Mouse (Mus musculus) hindbrain, embryonic 16.5 days (tissue): ENCODE results near the gene Fsd2. TPM values are rescaled to one million over a fixed set of nuclear protein-coding genes. Genes with fewer than 3 reads are reported as not detected.

ENCODE experiments used
- ATAC-seq: fragments of 200-750 bp; cut with Nextera tagmentation; 2 replicates; pipeline ENCODE4 v1.8.0; 2017; ENCODE audit warnings: moderate TSS enrichment, moderate library complexity
- H3K27ac ChIP-seq: fragments of 300-500 bp; sonication (generic); 2 replicates; pipeline ENCODE4 v1.5.1; 2014; ENCODE audit warnings: low read depth, mild to moderate bottlenecking, control low read depth, low read length, moderate library complexity
- H3K27me3 ChIP-seq: fragments of 300-500 bp; sonication (generic); replicated peaks from 2 replicates; pipeline ENCODE4 v1.6.1; 2014; ENCODE audit warnings: low read length; ENCODE audit not compliant: control insufficient read depth, insufficient read depth
- H3K36me3 ChIP-seq: fragments of 300-500 bp; sonication (generic); 2 replicates; pipeline ENCODE4 v1.6.1; 2014; ENCODE audit warnings: mild to moderate bottlenecking, low read length, moderate library complexity, mixed read lengths; ENCODE audit not compliant: control insufficient read depth, insufficient read depth
- H3K4me1 ChIP-seq: fragments of 300-500 bp; sonication (generic); 2 replicates; pipeline ENCODE4 v1.6.1; 2014; ENCODE audit warnings: low read depth, low read length; ENCODE audit not compliant: control insufficient read depth, insufficient read depth
- H3K4me2 ChIP-seq: fragments of 300-500 bp; sonication (generic); 2 replicates; pipeline ENCODE4 v1.6.1; 2014; ENCODE audit warnings: mild to moderate bottlenecking, low read length, control low read depth, moderate library complexity
- H3K4me3 ChIP-seq: fragments of 300-500 bp; sonication (generic); 2 replicates; pipeline ENCODE4 v1.5.1; 2014; ENCODE audit warnings: mild to moderate bottlenecking, low read length, control low read depth, moderate library complexity
- H3K9ac ChIP-seq: fragments of 300-500 bp; sonication (generic); 2 replicates; pipeline ENCODE4 v1.6.1; 2014; ENCODE audit warnings: low read depth, mild to moderate bottlenecking, control low read depth, low read length, moderate library complexity
- H3K9me3 ChIP-seq: fragments of 300-500 bp; sonication (generic); 2 replicates; pipeline ENCODE4 v1.6.1; 2014; ENCODE audit warnings: mild to moderate bottlenecking, low read length, moderate library complexity; ENCODE audit not compliant: control insufficient read depth
- WGBS: fragments of 180-500 bp; shearing (Covaris S2); extraction: QIAGEN DNeasy Blood & Tissue Kit; methylation state at CpG from one replicate; pipeline ENCODE4 v1.1.7; 2014; 5-methylcytosine and 5-hydroxymethylcytosine counted together
- polyA plus RNA-seq: library from polyadenylated mRNA; unstranded; fragments of >200 nt; fragmentation: Nextera tagmentation; extraction: Ambion mirVana; gene quantifications from 2 replicates; pipeline ENCODE4 v1.2.1, GENCODE M21; 2015

The Fsd2 gene
- polyA plus RNA-seq, 1 experiment from 2014 or later, result 0.15 TPM

DNA sequence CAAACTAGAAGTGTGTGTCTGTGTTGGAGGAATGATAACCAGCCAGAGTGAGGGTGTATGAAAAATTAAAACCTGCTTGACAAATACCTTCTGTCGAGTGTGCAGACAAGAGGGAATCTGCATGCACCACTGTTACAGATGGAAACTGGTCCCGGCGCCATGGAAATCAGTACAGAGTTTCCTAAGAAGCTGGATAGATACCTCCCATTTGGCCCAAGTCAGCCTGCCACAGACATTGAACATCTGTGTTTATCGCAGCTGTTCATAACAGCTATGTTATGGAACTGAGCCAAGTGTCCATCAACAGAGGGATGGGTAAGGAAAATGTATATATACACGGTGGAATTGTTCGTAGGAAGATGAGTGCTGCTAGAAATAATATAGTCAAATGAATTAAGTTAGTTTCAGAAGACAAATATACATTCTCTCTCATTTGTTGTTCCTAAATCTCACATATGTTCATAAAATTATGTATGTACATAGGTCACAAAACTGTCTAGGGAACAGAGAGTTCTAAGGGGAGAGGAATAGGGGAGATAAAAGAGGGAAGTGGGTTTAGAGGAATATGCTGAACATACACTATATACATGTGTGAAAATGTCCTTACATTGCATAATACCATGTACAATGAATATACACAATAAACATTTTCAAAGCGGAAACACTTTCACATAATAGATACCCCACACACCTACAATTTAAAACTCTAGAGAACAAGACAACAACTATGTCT lies 9.3 kb downstream of the Fsd2 start:
- Histone ChIP-seq H3K9me3 (no peaks in the 10 kb centered on the region), H3K4me1 (no peaks in the 10 kb centered on the region), H3K27me3 (no peaks in the 10 kb centered on the region), H3K36me3 (no peaks in the 10 kb centered on the region), H3K4me3 (no peak overlapping the region), H3K27ac (no peak overlapping the region), H3K4me2 (no peak overlapping the region), H3K9ac (no peak overlapping the region)
- ATAC-seq, result no peak
- 75% methylated on average over 7 of the region's 7 CpGs for WGBS

DNA sequence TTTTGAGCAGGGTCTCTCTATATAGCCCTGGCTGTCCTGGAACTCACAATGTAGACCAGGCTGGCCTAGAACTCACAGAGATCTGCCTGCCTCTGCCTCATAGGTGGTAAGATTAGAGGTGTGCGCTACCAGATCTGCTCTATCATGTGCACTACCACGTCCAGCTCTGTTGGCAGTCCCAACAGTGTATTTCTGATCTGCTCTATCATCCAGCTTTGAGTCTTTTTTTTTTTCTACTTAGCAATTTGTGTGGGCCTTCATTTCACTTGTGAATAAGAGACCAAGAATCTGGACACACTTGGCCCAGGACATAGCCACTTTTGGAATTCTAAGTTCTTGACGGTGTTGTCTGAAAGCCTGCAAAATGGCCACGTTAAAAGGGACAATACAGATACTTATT lies 9.9 kb downstream of the Fsd2 start:
- 90% methylated on average over 4 of the region's 4 CpGs for WGBS
- H3K9me3 ChIP-seq, result no peaks in the 10 kb centered on the region
- no peak overlapping the region for H3K4me3 ChIP-seq
- H3K27me3 ChIP-seq, result no peaks in the 10 kb centered on the region
- no peaks in the 10 kb centered on the region for H3K4me1 ChIP-seq
- no peak overlapping the region for H3K27ac ChIP-seq
- no peak for ATAC-seq
- H3K36me3 ChIP-seq, result no peaks in the 10 kb centered on the region
- H3K4me2 ChIP-seq, result no peak overlapping the region
- no peak overlapping the region for H3K9ac ChIP-seq

DNA sequence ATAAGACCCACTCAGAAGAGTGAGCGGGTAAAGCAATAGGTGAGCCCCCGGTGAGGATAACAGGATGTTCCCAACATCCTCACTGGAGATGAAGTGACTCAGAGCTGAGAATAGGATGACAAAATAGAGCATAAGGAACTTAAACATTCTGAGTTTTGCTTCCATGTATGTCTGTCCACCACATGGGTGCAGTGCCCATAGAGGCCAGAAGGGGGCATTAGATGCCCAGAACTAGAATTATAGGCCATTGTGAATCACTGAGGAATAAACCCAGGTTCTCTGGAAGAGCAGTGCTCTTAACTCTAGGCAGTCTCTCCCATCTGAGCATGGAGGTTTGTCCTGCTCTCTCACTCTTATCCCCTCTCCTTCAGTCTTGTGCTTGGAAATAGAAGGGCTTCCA lies 12.4 kb downstream of the Fsd2 start:
- Histone ChIP-seq H3K36me3 (no peaks in the 10 kb centered on the region), H3K4me2 (no peak overlapping the region), H3K4me1 (no peaks in the 10 kb centered on the region), H3K27ac (no peak overlapping the region), H3K4me3 (no peak overlapping the region), H3K9ac (no peak overlapping the region), H3K27me3 (no peaks in the 10 kb centered on the region), H3K9me3 (no peaks in the 10 kb centered on the region)
- no peak for ATAC-seq
- 87% methylated on average over 2 of the region's 2 CpGs for WGBS

DNA sequence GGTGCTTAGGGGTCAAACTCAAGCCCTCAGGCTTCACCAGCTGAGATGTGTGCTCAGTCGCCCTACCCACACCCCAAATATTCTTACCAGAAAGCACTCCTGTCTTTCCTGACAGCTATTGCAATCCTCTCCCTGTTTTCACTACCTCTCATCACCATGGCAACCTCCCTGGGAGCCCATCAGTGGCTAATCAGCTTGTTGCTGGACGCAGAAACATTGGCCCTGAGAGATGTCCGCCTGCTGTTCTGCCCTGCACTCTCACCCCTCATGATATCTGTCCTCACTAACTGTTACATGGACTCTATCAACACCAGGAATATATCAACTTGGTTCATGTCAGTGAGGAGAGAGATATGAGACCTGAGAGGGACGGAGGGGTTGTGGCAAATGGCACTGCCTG lies 13.2 kb downstream of the Fsd2 start:
- H3K27me3 ChIP-seq, result no peaks in the 10 kb centered on the region
- H3K27ac ChIP-seq, result no peak overlapping the region
- H3K9ac ChIP-seq, result no peak overlapping the region
- no peaks in the 10 kb centered on the region for H3K36me3 ChIP-seq
- H3K4me2 ChIP-seq, result no peak overlapping the region
- peak; percentile 61; the same call in 1 of the 2 replicates for ATAC-seq
- 34% methylated on average over 4 of the region's 4 CpGs for WGBS
- H3K9me3 ChIP-seq, result no peaks in the 10 kb centered on the region
- no peaks in the 10 kb centered on the region for H3K4me1 ChIP-seq
- H3K4me3 ChIP-seq, result no peak overlapping the region

DNA sequence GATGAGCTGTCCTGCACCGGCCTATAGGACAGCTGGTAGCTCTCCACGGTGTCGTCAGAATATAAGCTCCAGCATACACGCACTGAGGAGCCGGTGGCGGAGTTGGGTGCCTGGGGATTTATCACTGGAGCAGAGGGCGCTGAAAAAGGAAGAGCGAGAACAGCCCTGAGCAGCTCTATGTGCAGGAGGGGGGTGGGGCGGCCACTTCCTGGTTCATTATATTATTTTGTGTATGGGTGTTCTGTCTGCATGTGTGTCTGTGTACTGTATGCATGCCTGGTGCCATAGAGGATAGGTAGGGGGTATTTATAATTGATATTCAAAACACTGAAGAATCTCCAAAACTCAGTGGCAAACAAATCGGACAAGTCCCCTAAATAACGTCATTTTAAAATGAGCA lies 17.9 kb downstream of the Fsd2 start:
- Histone ChIP-seq H3K9ac (no peak overlapping the region), H3K27me3 (no peaks in the 10 kb centered on the region), H3K27ac (no peak overlapping the region), H3K4me1 (no peaks in the 10 kb centered on the region), H3K4me3 (no peak overlapping the region), H3K36me3 (no peaks in the 10 kb centered on the region), H3K9me3 (no peaks in the 10 kb centered on the region), H3K4me2 (no peak overlapping the region)
- WGBS, result 76% methylated on average over 11 of the region's 11 CpGs
- ATAC-seq, result no peak

DNA sequence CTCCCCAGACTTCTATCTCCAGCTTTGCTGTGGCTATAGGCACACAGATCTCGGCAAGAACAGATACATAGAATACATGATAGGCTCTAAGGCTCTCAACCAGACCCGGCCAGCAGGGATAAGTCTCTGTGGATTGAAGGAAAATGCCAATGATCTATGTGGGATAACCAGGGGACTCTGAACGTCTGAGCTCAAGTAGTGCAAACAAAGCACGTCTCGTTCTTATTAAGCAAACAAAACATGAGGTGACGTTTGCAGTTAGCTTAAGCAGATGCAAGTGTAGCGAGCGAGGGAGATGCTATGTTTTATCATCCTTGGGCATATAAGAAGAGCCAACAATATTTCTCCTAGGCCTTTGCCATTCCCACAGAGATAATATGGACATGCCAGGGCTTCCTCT lies 23.8 kb downstream of the Fsd2 start:
- WGBS, result 85% methylated on average over 8 of the region's 8 CpGs
- Histone ChIP-seq H3K4me1 (no peaks in the 10 kb centered on the region), H3K36me3 (no peaks in the 10 kb centered on the region), H3K9ac (no peak overlapping the region), H3K4me2 (no peak overlapping the region), H3K27me3 (no peaks in the 10 kb centered on the region), H3K4me3 (no peak overlapping the region), H3K27ac (no peak overlapping the region), H3K9me3 (no peaks in the 10 kb centered on the region)
- ATAC-seq, result no peak

DNA sequence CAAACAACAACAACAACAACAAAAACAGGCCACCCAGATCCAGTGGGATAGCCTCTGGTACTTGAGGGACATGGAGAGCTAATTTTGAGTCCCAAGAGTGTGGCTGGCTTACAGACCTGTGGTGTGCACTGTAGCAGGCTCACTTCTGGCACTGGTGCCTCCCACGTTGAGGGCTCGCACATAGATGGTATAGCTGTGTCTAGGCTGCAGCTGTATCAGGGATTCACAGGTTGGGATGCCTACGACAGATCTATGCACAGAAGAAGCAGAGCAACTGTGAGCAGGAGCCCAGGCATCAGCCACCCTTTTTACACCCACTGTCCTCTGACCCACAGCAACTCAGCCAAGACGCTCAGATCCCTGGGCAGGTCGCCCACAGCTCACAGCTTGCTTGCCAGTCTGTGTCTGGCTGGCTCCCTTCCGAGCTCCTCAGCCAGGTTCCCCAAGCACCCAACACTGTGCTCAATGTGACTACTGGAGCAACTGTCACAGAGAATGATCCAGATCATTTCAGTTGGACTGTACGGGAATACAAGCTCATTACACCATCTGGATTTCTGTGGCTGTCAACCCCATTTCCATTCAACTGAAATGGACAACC lies 24.7 kb downstream of the Fsd2 start:
- H3K4me1 ChIP-seq, result no peaks in the 10 kb centered on the region
- H3K4me3 ChIP-seq, result no peak overlapping the region
- no peak overlapping the region for H3K27ac ChIP-seq
- no peaks in the 10 kb centered on the region for H3K27me3 ChIP-seq
- H3K36me3 ChIP-seq, result no peaks in the 10 kb centered on the region
- WGBS, result 90% methylated on average over 7 of the region's 7 CpGs
- H3K9me3 ChIP-seq, result no peaks in the 10 kb centered on the region
- no peak for ATAC-seq
- no peak overlapping the region for H3K4me2 ChIP-seq
- H3K9ac ChIP-seq, result no peak overlapping the region

DNA sequence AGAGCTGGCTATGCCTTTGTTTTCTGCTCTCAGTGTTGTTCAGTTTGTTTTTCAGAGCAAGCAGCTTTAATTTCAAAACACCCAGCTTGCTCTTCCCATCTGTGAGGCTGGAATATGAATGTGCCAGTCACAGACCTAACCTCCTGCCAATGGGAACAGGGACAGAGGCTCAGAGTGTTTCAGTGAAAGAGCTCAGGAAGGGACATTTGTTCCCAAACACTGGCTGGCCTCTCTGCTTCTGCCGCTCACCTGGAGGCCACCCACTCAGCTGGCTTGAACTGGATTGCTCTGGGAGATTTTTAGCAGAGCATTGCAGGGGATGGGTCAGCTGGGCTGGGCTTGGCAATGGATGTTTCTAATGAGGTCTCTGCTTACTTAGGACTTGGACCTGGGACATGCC lies 25.7 kb downstream of the Fsd2 start:
- Histone ChIP-seq H3K4me1 (no peaks in the 10 kb centered on the region), H3K4me3 (no peak overlapping the region), H3K27me3 (no peaks in the 10 kb centered on the region), H3K27ac (no peak overlapping the region), H3K9ac (no peak overlapping the region), H3K9me3 (no peaks in the 10 kb centered on the region), H3K4me2 (no peak overlapping the region), H3K36me3 (no peaks in the 10 kb centered on the region)
- 36% methylated on average over 1 of the region's 1 CpGs for WGBS
- no peak for ATAC-seq

DNA sequence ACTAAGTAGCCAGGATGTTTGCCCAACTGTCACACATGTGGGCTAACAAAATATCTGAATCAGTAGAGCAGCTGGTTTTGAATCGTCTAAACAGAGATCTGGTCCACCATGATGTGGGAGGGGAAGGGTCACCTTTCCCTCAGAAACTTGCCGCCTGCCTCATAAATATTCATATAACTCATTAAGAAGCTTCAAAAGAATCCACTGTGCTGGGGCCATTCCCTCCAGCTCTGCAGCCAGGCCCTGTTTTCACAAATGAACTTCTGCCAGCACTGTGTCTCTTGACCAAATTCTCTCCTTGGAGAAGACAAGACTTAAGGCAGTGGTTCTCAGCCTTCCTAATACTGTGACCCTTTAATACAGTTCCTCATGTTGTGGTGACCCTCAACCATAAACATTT lies 27.2 kb downstream of the Fsd2 start:
- no peak overlapping the region for H3K27ac ChIP-seq
- no peak overlapping the region for H3K4me3 ChIP-seq
- 8% methylated on average over 2 of the region's 2 CpGs for WGBS

More for the DNA sequence above, 27.2 kb downstream of the Fsd2 start:
- no peak overlapping the region for H3K9ac ChIP-seq
- no peaks in the 10 kb centered on the region for H3K4me1 ChIP-seq
- no peak for ATAC-seq
- no peaks in the 10 kb centered on the region for H3K9me3 ChIP-seq
- H3K27me3 ChIP-seq, result no peaks in the 10 kb centered on the region
- peaks cover 3% of the 10 kb centered on the region; the same call in 1 of the 2 replicates for H3K36me3 ChIP-seq
- H3K4me2 ChIP-seq, result no peak overlapping the region
